Mouse (Mus musculus): Measurements from ENCODE around the gene Frzb. TPM values are rescaled to one million over a fixed set of nuclear protein-coding genes. Genes with fewer than 3 reads are reported as not detected.

Frzb gene
- total RNA-seq, 2 experiments from 2014 or later = not detected

Other genes with a start within 250 kb of the Frzb start
- gene Prdx6b, start 155.2 kb downstream of the Frzb start, total RNA-seq (2015) = not detected in 2 replicates
- not detected in 2 replicates for gene Prdx6b, start 155.2 kb downstream of the Frzb start, total RNA-seq (2017)
- 93.4 and 97.0 TPM in 2 replicates for gene Dnajc10, start 132.2 kb downstream of the Frzb start, total RNA-seq (2015)
- 115 and 117 TPM in 2 replicates for gene Dnajc10, start 132.2 kb downstream of the Frzb start, total RNA-seq (2017)
- 0.40 and 0.73 TPM in 2 replicates for gene Nckap1, start 133.8 kb upstream of the Frzb start, total RNA-seq (2015)
- 0.81 TPM in 2 replicates for gene Nckap1, start 133.8 kb upstream of the Frzb start, total RNA-seq (2017)
- 4.6 and 4.7 TPM in 2 replicates for gene Dusp19, start 169.4 kb upstream of the Frzb start, total RNA-seq (2015)
- gene Dusp19, start 169.4 kb upstream of the Frzb start, total RNA-seq (2017) = 1.8 and 3.1 TPM in 2 replicates
- gene Nup35, start 169.6 kb upstream of the Frzb start, total RNA-seq (2015) = 22.4 and 32.9 TPM in 2 replicates
- gene Nup35, start 169.6 kb upstream of the Frzb start, total RNA-seq (2017) = 23.7 and 31.8 TPM in 2 replicates

Measured in megakaryocyte, adult 5-6 weeks (primary cell).